Mouse (Mus musculus): ENCODE data around the gene Myo10. TPM values are rescaled to one million over a fixed set of nuclear protein-coding genes. Genes with fewer than 3 reads are reported as not detected.

The Myo10 gene
- total RNA-seq, 2 experiments from 2014 or later: 39.3 to 39.6 TPM

DNA sequence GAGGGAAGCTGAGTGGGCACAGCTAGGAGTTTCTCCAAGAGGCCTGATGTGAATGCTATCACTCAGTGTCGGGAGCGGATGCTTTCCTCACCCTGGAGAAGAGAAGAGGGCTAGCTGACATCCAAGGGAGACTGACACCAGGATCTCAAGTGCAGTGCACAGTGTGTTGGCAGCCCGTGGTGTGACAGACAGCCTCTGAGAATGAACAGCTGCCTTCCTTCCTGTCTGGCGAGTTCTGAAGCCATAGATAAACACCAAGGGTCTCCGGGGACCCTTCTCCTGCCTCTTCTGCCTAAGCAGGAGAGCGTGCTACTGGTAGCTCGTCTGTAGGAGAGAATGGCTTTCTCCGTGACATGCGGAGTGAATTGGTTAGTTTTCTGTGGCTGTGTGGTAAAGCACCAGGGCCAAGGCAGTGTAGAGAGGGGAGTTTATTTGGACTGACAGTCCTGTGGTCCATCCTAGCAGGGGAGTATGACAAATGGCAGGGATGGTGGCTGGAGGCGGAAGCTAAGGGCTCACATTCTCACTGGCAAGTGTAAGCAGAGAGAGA lies 58.0 kb downstream of the Myo10 start:
- DNase-seq (ENCODE audit: low spot score in 2 of 2): peak in 1 of 2 experiments; percentile 26
- intact Hi-C loops (cut with DNase I): no loop called here

DNA sequence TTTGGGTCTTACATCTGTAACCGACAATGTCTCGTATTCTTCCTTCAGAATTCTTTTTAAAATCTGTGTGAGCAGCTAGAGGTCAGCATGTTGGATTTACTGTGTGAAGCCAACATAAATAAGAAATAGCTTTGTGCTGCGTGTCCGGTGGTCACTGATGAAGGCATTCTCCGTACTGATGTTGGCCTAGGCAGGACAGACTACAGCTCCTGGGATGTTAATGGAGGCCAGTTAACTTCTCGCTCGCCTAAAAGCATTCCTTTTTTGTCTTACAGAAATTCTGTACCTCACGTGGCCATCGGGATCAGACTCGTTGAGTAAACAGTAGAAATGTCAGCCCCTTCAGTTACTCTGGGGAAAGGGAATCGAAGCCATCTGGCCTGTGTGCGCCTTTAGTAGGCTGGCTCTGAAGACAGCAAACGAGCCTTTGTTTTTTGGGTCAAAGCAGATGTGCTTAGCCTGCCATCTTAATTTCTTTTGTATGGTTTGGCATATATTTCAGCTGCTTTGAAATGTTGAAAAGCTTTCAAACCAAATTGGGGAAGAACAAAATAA lies 60.7 kb downstream of the Myo10 start:
- DNase-seq (ENCODE audit: low spot score in 2 of 2): no peak
- intact Hi-C loops (cut with DNase I): no loop called here

GRCm38 (mm10) chr15:25685186-25685585 lies 62.9 kb downstream of the Myo10 start:
- intact Hi-C loops (cut with DNase I): no loop called here
- peak in 1 of 2 experiments; percentile 33 for DNase-seq (ENCODE audit: low spot score in 2 of 2)

DNA sequence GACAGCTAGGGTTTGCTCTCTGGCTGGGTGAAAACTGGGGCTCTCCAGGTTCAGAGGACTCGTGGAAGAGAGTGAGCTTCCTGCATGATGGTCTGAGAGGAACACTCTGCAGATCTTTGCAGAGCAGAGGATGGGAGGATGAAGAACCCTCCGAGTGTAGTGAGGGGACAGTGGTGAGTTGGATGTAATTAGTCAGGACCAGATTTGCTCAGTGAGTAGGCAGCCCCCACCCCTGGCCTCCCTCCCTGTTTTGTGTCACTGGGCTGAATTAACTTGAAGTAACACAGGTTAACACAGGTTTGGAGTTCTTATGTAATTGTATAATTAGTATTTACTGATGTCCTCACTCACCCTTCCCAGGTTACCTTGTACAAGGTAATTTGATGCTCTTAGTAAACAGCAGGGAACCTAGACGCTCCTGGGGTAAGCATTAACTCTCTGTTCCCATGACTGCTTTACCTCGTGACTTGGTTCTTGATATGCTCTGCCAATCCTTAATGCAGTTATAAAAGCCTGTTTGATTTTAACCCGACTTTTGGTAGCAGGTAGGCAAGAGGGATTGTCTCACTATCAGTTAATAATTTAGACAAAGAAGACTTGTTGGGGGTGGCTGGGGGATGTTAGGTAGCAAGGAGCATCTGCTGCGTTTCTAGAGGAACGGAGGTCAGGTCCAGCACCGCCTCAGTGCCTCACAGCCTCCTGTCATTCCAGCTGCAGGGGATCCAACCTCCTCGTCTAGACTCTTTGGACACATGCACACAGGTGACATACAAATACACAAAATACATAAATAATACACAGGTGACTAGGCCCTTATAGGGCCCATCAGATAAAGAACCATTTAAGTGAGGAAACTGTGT lies 66.3 kb downstream of the Myo10 start:
- intact Hi-C loops (cut with DNase I): no loop called here
- DNase-seq (ENCODE audit: low spot score in 2 of 2): no peak

DNA sequence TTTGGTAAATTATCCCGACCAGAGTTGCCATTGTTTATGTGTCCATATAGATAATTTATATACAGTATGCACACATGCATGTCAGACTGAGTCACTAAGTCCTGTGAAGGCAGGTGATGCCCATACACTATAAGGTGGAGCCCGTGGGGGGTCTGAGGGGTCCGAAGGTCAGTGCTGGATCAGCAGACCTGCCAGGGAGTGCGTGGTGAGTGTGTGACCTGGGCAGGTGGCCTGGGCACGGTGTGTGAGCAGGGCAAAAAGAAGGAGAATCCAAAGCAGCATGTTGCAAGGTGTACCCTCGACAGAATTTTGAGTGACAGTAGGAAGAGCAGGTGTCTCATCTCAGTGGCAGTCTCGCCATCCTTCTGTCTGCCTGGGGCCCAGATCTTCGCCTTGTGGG lies 67.2 kb downstream of the Myo10 start:
- DNase-seq (ENCODE audit: low spot score in 2 of 2): no peak
- intact Hi-C loops (cut with DNase I): no loop called here

DNA sequence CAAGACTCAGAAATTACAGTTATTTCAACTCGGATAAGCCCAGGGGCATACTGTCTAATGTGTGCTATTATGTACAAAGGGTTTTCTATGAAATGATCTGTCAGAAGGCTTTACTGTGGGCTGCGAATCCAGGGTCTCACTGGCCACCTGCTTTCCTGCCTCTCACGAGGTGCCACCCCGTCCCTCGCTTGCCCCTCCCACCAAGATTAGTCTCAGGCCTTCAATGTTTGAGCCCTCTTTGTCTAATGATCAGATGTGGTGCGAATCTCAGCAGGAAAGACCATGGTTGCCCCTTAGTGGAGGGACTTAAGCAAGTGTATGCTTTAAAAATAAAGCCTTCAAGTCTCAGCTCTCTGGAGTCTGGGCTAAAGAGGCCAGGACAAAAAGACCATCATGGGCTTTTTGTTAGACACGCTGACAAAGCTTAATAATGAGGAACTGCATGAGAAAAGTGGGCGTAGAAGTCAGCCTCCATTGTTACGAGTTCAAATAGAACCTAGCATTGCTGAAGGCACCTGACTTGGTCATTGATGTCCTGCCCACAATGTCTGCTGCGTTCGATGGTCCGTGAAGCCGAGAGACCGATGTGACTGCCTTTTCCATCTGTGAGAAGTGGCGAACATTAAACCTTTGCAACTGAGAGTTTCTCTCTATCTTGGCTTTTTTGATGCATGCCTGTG lies 67.9 kb downstream of the Myo10 start:
- intact Hi-C loops (cut with DNase I): no loop called here
- DNase-seq (ENCODE audit: low spot score in 2 of 2): no peak

- no peak for DNase-seq (ENCODE audit: low spot score in 2 of 2)
Measured at GRCm38 (mm10) chr15:25690746-25691105, 68.4 kb downstream of the Myo10 start.

GRCm38 (mm10) chr15:25692254-25692950 lies 70.1 kb downstream of the Myo10 start:
- intact Hi-C loops (cut with DNase I): no loop called here
- DNase-seq (ENCODE audit: low spot score in 2 of 2): no peak

More at GRCm38 (mm10) chr15:25690746-25691105, 68.4 kb downstream of the Myo10 start:
- intact Hi-C loops (cut with DNase I): no loop called here

DNA sequence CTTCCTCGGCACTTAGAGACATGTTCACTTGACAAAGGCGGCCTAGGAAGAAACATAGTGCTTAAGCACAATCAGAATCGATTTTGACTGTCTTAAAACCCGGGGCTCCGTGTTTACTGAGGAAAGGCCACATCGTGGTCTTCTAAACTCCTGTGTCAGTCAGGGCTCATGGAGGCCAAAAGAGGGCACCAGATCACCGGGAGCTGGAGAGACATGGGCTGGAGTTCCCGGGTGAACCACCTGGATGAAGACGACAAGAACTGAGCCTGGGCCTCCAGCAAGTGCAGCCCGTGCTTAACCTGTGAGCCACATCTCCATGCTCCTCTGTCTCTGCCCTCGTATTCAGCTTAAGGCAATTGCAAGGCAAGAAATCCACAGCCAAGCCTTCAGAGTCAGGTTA lies 71.4 kb downstream of the Myo10 start:
- intact Hi-C loops (cut with DNase I): no loop called here
- no peak for DNase-seq (ENCODE audit: low spot score in 2 of 2)

DNA sequence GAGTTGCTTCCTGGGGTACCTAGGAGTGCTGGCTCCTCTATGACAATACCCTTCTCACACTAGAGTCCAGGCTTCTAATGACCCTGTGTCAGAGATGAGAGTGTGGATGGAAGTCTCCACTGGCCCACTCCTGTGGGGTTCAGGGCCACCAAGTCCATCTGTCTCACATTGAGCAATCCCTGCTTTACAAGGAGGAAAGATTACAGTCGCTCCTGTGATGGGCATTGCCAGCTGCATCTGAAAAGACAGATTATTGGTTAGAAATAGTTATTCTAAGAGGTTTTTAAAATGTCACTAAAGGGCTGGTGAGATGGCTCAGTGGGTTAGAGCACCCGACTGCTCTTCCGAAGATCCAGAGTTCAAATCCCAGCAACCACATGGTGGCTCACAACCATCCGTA lies 72.4 kb downstream of the Myo10 start:
- intact Hi-C loops (cut with DNase I): no loop called here
- DNase-seq (ENCODE audit: low spot score in 2 of 2): no peak

- no peak for DNase-seq (ENCODE audit: low spot score in 2 of 2)
- intact Hi-C loops (cut with DNase I): no loop called here
Measured at GRCm38 (mm10) chr15:25695253-25695652, 72.9 kb downstream of the Myo10 start.

DNA sequence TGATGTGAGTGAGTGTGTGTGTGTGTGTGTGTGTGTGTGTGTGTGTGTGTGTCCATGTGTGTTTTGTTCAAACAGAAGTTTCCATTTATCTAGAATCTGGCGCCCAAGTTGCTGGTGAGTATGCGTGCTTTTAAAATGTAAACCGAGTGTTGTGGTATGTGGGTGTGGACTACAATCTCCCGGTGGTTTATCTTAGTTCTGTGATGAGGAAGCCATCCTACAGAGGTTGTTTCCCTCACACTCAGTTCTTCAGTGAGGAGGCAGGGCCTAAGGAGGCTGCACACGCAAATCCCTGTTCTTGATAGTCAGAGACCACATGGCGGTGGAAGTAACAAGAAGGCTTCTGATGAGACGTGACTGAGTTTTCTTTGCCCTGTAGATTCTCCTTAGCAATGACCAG lies 73.6 kb downstream of the Myo10 start:
- no peak for DNase-seq (ENCODE audit: low spot score in 2 of 2)
- intact Hi-C loops (cut with DNase I): no loop called here

DNA sequence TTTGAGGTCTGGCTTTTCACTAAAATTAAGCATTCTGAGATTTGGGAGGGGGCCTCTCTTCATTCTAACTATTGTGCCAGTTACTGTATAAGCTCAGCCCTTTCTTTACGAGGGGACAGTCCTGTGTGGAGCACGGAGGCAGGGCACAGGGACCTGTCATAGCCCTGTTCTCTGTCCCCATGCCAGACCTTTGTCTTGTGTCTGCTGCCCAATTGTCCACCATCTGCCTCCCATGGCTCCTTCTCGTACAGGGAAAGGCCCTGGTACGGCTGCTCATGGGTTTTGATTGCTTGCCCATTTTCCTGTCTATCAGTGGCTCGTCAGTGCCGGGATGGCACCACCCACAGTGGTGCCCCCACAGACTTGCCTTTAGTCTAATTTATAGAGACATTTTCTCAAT lies 74.3 kb downstream of the Myo10 start:
- intact Hi-C loops (cut with DNase I): no loop called here

DNA sequence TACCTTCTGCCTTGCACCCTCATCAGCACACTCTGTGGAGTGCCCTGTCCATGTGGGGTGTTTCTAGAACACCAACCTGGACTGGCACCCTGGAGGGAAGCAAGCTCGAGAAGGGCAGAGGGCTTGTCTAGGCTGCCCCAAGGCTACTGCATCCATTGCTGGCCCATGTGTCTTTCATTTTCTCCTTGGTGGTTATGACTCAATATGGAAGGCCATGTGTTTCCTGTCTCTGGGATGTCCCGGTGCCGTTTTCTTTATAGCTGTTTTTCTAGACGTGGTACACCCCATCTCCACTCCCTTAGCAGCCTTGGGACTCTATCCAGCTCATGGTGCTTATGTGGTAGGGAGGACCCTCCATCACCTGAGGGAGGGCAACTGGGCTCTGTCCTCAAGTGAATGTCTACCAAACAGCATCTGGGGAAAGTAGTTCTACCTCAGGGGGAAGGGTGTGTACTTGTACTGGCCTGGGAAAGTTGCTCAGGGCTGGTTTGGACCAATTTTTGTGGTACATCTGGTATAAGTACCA lies 76.8 kb downstream of the Myo10 start:
- intact Hi-C loops (cut with DNase I): no loop called here
- no peak for DNase-seq (ENCODE audit: low spot score in 2 of 2)

More for the DNA sequence above, 74.3 kb downstream of the Myo10 start:
- DNase-seq (ENCODE audit: low spot score in 2 of 2): no peak

DNA sequence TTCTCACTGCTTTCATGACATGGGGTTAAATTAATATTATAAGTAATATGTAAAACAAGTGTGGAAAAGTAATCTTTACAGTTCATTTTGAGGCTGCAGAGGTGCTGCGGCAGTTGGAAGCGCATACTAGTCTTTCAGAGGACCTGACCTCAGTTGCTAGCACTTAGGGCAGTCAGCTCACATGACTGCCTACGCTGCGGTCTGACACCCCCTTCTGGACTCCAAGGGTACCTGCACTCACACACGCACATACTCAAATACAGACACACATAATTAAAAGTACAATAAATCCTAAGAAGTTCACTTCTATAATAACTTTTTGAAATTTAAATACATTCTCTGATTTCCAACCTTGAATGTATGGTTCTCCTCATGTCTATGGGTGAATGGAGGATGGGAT lies 80.3 kb downstream of the Myo10 start:
- intact Hi-C loops (cut with DNase I): no loop called here
- DNase-seq (ENCODE audit: low spot score in 2 of 2): no peak

DNA sequence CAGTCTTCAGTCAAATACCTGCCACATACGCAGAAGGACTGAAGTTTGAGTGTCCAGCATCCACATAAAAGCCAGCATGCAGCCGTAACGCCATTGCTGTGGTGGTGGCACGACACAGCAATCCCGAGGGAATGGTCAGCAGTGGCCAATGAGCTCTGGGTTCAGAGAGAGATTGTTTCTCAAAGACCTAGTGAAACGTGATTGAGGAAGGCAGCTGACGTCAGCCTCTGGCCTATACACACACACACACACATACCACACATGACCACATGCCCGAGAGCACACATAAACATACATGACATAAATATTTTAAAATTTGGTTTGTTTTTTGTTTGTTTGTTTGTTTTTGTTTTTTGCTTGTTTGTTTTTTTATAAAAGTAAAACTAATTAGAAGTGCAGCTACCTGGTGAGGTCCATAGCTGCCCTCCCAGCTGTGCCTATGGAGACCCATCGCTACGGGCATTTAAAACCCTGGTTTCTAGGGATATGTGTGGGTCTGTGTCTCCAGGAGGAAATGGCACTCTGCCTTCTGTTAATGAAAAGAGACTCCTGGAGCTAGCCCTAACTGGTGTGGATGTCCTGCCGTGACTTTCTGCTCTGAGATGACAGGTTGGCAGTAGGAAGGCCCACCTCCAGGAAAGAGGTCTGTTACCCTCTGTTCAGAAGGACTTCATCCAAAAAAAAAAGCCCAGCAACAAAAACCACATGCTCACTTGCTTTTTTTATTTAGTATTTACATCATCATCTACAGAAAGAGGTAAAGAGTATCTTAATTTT lies 82.7 kb downstream of the Myo10 start:
- no peak for DNase-seq (ENCODE audit: low spot score in 2 of 2)
- intact Hi-C loops (cut with DNase I): no loop called here

DNA sequence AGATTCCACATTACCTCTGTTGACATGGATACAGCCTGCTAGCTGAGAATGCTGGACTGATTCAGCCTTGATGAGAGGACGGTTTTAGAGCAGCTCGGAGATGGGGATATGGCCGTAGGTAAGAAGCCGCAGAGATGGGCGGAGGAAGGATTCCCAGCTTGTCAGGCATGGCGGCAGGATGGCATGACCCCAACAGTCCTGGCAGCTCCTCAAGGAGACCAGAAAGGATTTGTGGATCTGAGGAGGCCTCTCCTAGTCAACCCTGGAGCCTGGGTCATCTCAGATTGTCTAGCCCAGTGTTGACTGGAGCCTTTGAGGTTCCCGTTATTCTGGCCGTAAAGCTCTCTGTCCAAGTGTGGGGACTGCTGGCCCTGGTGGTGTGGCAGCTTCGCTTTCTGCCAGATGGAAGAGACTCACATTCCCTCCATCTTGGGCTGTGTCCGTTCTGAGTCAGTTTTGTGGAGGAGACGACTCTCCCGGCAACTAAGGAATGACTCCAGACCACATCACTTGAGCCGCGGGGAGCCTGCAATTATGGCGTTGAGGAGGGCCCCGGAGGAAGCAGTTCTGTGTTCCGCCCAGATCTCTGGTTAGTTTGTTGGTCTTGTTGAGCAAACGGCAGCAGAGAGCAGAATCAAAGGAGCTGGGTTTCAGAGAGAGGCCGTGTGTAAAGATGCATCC lies 84.7 kb downstream of the Myo10 start:
- intact Hi-C loops (cut with DNase I): no loop called here

DNA sequence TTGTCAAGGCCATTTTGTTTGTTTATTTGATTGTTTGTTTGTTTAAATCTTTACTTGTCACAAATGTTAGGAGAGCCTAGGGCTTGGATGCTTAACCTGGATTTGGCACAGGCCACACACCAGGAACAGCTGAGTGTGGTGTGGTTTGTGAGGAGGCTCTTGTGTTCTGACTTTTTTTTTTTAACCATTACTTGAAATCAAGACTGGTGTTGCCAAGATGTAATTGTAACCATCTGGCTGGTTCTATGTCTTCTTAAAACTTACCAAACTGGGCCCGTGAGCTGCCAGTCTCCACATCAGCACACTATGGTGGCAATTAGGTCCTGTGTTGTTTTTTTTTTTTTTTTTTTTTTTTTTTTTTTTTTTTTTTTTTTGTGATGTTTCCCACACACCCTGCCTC lies 85.6 kb downstream of the Myo10 start:
- DNase-seq (ENCODE audit: low spot score in 2 of 2): no peak
- intact Hi-C loops (cut with DNase I): no loop called here

More for the DNA sequence above, 84.7 kb downstream of the Myo10 start:
- no peak for DNase-seq (ENCODE audit: low spot score in 2 of 2)

All from left cerebral cortex, postnatal 25 days (tissue).